32 mouse cellular contexts compared by ENCODE assay signal in genomic region chr15:101850694-101851093, GRCm38 (mm10). TPM values are rescaled to one million over a fixed set of nuclear protein-coding genes. Genes with fewer than 3 reads are reported as not detected.
DNase-seq lines count a peak whose midpoint lies in the region; ATAC-seq and TF ChIP-seq lines count a peak whose summit lies in the region.
"Had no signal": no experiment of that assay in that cellular context is flagged by ENCODE, and none has a peak within 500 bp of the region (broad histone marks: within the 10 kb centered on the region; RNA-seq: fewer than 3 reads in every experiment).

Gene Krt1 (minus strand): TSS chr15:101850794.

- WGBS in hindbrain, embryonic 16.5 days: 89% methylated on average over 6 of the region's 6 CpGs
- WGBS in hindbrain, embryonic 13.5 days: 87% methylated on average over 6 of the region's 6 CpGs
- 86% methylated on average over 6 of the region's 6 CpGs for WGBS in midbrain, postnatal 0 days
- WGBS in midbrain, embryonic 11.5 days: 82% methylated on average over 6 of the region's 6 CpGs
- 44% methylated on average over 6 of the region's 6 CpGs for WGBS in limb, embryonic 14.5 days

- no peak for TF ChIP-seq CTCF in midbrain, postnatal 0 days (IDR thresholded peaks at IDR 0.05)

- H3K27me3 ChIP-seq in hindbrain, embryonic 16.5 days (replicated peaks; ENCODE audit: control insufficient read depth, insufficient read depth, low read length): no peaks in the 10 kb centered on the region
- H3K27me3 ChIP-seq in hindbrain, embryonic 13.5 days: peaks cover 49% of the 10 kb centered on the region
- H3K27me3 ChIP-seq in midbrain, postnatal 0 days (ENCODE audit: insufficient read depth, low read length): peaks cover 4% of the 10 kb centered on the region; the same call in 1 of the 2 replicates
- no peaks in the 10 kb centered on the region; the same call in 1 of the 2 replicates for H3K27me3 ChIP-seq in midbrain, embryonic 11.5 days (ENCODE audit: control insufficient read depth, insufficient read depth, low read length)
- peaks cover 10% of the 10 kb centered on the region for H3K27me3 ChIP-seq in limb, embryonic 14.5 days (ENCODE audit: control insufficient read depth, insufficient read depth, low read length)

- no peak within 1 kb of the TSS for H3K4me2 ChIP-seq in hindbrain, embryonic 16.5 days (ENCODE audit: low read length)
- no peak within 1 kb of the TSS for H3K4me2 ChIP-seq in hindbrain, embryonic 13.5 days
- H3K4me2 ChIP-seq in midbrain, postnatal 0 days (ENCODE audit: low read depth, low read length, poor library complexity, severe bottlenecking): no peak within 1 kb of the TSS
- H3K4me2 ChIP-seq in midbrain, embryonic 11.5 days: no peak within 1 kb of the TSS
- no peak within 1 kb of the TSS for H3K4me2 ChIP-seq in limb, embryonic 14.5 days (replicated peaks; ENCODE audit: low read depth, low read length, severe bottlenecking)
- H3K4me2 ChIP-seq: heart, embryonic 13.5 days; limb, embryonic 12.5 days; liver, embryonic 13.5 days had no signal

- no peak for TF ChIP-seq POLR2A in limb, embryonic 14.5 days (IDR thresholded peaks at IDR 0.05; ENCODE audit: borderline replicate concordance, extremely low read depth, insufficient read depth, insufficient read length)

- no peaks in the 10 kb centered on the region for H3K9me3 ChIP-seq in hindbrain, embryonic 16.5 days (ENCODE audit: control insufficient read depth, low read length)
- H3K9me3 ChIP-seq in hindbrain, embryonic 13.5 days: no peaks in the 10 kb centered on the region
- H3K9me3 ChIP-seq in midbrain, postnatal 0 days (ENCODE audit: low read length): no peaks in the 10 kb centered on the region
- H3K9me3 ChIP-seq in midbrain, embryonic 11.5 days (ENCODE audit: control insufficient read depth, low read length): no peaks in the 10 kb centered on the region
- H3K9me3 ChIP-seq in limb, embryonic 14.5 days (ENCODE audit: control insufficient read depth, low read length): no peaks in the 10 kb centered on the region
- H3K9me3 ChIP-seq: forebrain, embryonic 10.5 days; heart, embryonic 13.5 days; limb, embryonic 12.5 days; liver, embryonic 13.5 days had no signal

- H3K27ac ChIP-seq in hindbrain, embryonic 16.5 days (ENCODE audit: low read depth, low read length): no peak within 1 kb of the TSS
- no peak within 1 kb of the TSS for H3K27ac ChIP-seq in hindbrain, embryonic 13.5 days
- no peak within 1 kb of the TSS for H3K27ac ChIP-seq in midbrain, postnatal 0 days (ENCODE audit: low read depth, low read length)
- H3K27ac ChIP-seq in midbrain, embryonic 11.5 days (ENCODE audit: low read depth, low read length): no peak within 1 kb of the TSS
- no peak within 1 kb of the TSS for H3K27ac ChIP-seq in limb, embryonic 14.5 days (replicated peaks; ENCODE audit: low read depth, low read length)
- H3K27ac ChIP-seq: forebrain, embryonic 10.5 days; heart, embryonic 13.5 days; limb, embryonic 12.5 days; liver, embryonic 13.5 days had no signal

- ATAC-seq in hindbrain, embryonic 16.5 days: no peak
- no peak for ATAC-seq in hindbrain, embryonic 13.5 days (ENCODE audit: low FRiP score)
- no peak for ATAC-seq in midbrain, postnatal 0 days (ENCODE audit: low FRiP score)
- no peak for ATAC-seq in midbrain, embryonic 11.5 days (ENCODE audit: low FRiP score)
- ATAC-seq in limb, embryonic 14.5 days (ENCODE audit: low FRiP score, low read depth): no peak
- ATAC-seq: forebrain, postnatal 0 days; intestine, postnatal 0 days; lung, postnatal 0 days had no signal

- intact Hi-C loops in left cerebral cortex, postnatal 25 days (cut with DNase I): no loop called here

- DNase-seq in midbrain, postnatal 0 days (ENCODE audit: low spot score): no peak
- DNase-seq in midbrain, embryonic 11.5 days (ENCODE audit: low spot score, missing footprints): no peak
- no peak for DNase-seq in limb, embryonic 14.5 days (ENCODE audit: low spot score)
- DNase-seq in left cerebral cortex, postnatal 25 days (ENCODE audit: low spot score in 2 of 2): no peak
- no peak for DNase-seq in adrenal gland, postnatal 36 days
- DNase-seq: adrenal gland, postnatal 25 days; B cell, adult 2 months; cerebellum, adult 2 months; cerebellum, postnatal 14 days; forebrain, postnatal 0 days; heart, postnatal 10 days; kidney, adult 9 months; kidney, postnatal 10 days; liver, embryonic 13.5 days; lung, adult 18-20 months; lung, postnatal 4 days; right cerebral cortex, adult 18-20 months; spleen, adult 18-20 months; thymus, adult 18-20 months; thymus, postnatal 25 days had no signal

- H3K4me1 ChIP-seq in hindbrain, embryonic 16.5 days (ENCODE audit: control insufficient read depth, insufficient read depth, low read depth, low read length): no peaks in the 10 kb centered on the region
- H3K4me1 ChIP-seq in hindbrain, embryonic 13.5 days (replicated peaks): peaks cover 14% of the 10 kb centered on the region; the same call in 1 of the 2 replicates
- peaks cover 4% of the 10 kb centered on the region; the same call in 1 of the 2 replicates for H3K4me1 ChIP-seq in midbrain, postnatal 0 days (ENCODE audit: insufficient read depth, low read length)
- peaks cover 4% of the 10 kb centered on the region; the same call in 1 of the 2 replicates for H3K4me1 ChIP-seq in midbrain, embryonic 11.5 days (ENCODE audit: control insufficient read depth, insufficient read depth, low read length)
- H3K4me1 ChIP-seq in limb, embryonic 14.5 days (ENCODE audit: control insufficient read depth, insufficient read depth, low read length): no peaks in the 10 kb centered on the region
- H3K4me1 ChIP-seq: limb, embryonic 12.5 days; liver, embryonic 13.5 days had no signal

- H3K36me3 ChIP-seq in hindbrain, embryonic 16.5 days (ENCODE audit: control insufficient read depth, insufficient read depth, low read length): no peaks in the 10 kb centered on the region
- H3K36me3 ChIP-seq in hindbrain, embryonic 13.5 days: no peaks in the 10 kb centered on the region
- H3K36me3 ChIP-seq in midbrain, postnatal 0 days (ENCODE audit: insufficient read depth, low read length): no peaks in the 10 kb centered on the region
- no peaks in the 10 kb centered on the region for H3K36me3 ChIP-seq in midbrain, embryonic 11.5 days (ENCODE audit: control insufficient read depth, insufficient read depth, low read length)
- no peaks in the 10 kb centered on the region for H3K36me3 ChIP-seq in limb, embryonic 14.5 days (ENCODE audit: control insufficient read depth, insufficient read depth, low read length)
- H3K36me3 ChIP-seq: forebrain, embryonic 10.5 days; heart, embryonic 13.5 days; limb, embryonic 12.5 days; liver, embryonic 13.5 days had no signal

- H3K4me3 ChIP-seq in hindbrain, embryonic 16.5 days (ENCODE audit: low read length): no peak within 1 kb of the TSS
- H3K4me3 ChIP-seq in hindbrain, embryonic 13.5 days: no peak within 1 kb of the TSS
- no peak within 1 kb of the TSS for H3K4me3 ChIP-seq in midbrain, postnatal 0 days (ENCODE audit: low read depth, low read length)
- H3K4me3 ChIP-seq in midbrain, embryonic 11.5 days (ENCODE audit: low read depth, low read length): no peak within 1 kb of the TSS
- H3K4me3 ChIP-seq in limb, embryonic 14.5 days (replicated peaks; ENCODE audit: low read length): no peak within 1 kb of the TSS
- H3K4me3 ChIP-seq: forebrain, embryonic 10.5 days; heart, embryonic 13.5 days; limb, embryonic 12.5 days; liver, embryonic 13.5 days had no signal

- no peak within 1 kb of the TSS for H3K9ac ChIP-seq in hindbrain, embryonic 16.5 days (ENCODE audit: low read depth, low read length)
- H3K9ac ChIP-seq in hindbrain, embryonic 13.5 days: no peak within 1 kb of the TSS
- H3K9ac ChIP-seq in midbrain, postnatal 0 days (replicated peaks; ENCODE audit: low read length, poor library complexity, severe bottlenecking): no peak within 1 kb of the TSS
- no peak within 1 kb of the TSS for H3K9ac ChIP-seq in midbrain, embryonic 11.5 days (ENCODE audit: low read length)
- no peak within 1 kb of the TSS for H3K9ac ChIP-seq in limb, embryonic 14.5 days (ENCODE audit: low read depth, low read length, severe bottlenecking)
- H3K9ac ChIP-seq: forebrain, postnatal 0 days; heart, embryonic 13.5 days; limb, embryonic 12.5 days; liver, embryonic 13.5 days had no signal

RNA-seq across cellular contexts. Expression of gene Krt1, which starts in this region (rescaled TPM):
- 15.6 and 16.9 TPM in 2 replicates for polyA plus RNA-seq in hindbrain, embryonic 16.5 days (2015; fragmentation: Nextera tagmentation; extraction: Ambion mirVana)
- polyA plus RNA-seq in hindbrain, embryonic 13.5 days (2015; fragmentation: Nextera tagmentation; extraction: Ambion mirVana): 7.6 TPM in 2 replicates
- 18.3 and 45.5 TPM in 2 replicates for total RNA-seq in midbrain, postnatal 0 days (2014; rRNA removed)
- 20.0 and 22.7 TPM in 2 replicates for polyA plus RNA-seq in midbrain, postnatal 0 days (2015; fragmentation: Nextera tagmentation; extraction: Ambion mirVana)
- 1.00 and 1.4 TPM in 2 replicates for polyA plus RNA-seq in midbrain, embryonic 11.5 days (2014; fragmentation: Nextera tagmentation; extraction: Ambion mirVana)
- 149 and 235 TPM in 2 replicates for polyA plus RNA-seq in limb, embryonic 14.5 days (2012; rRNA removed)
- polyA plus RNA-seq in limb, embryonic 14.5 days (2014; fragmentation: Nextera tagmentation; extraction: Ambion mirVana): 167 and 206 TPM in 2 replicates
- total RNA-seq in left cerebral cortex, postnatal 25 days (2021): 1 to 10 TPM; 2.4 to 2.5 TPM
- total RNA-seq in adrenal gland, postnatal 36 days (2021): under 1 TPM; 0.10 to 0.20 TPM
- total RNA-seq: gastrocnemius, adult 8-10 months; heart, adult 8-10 months; heart, postnatal 10 days; hematopoietic stem cell, adult 5-6 weeks; megakaryocyte-erythroid progenitor cell, adult 5-6 weeks; monocyte, adult 5-6 weeks had no signal
- polyA plus RNA-seq: liver, embryonic 13.5 days had no signal
